Mouse (Mus musculus) hematopoietic multipotent progenitor cell, adult 10-12 weeks (in vitro differentiated cells): ENCODE data around the gene Olfr1174-ps. TPM values are rescaled to one million over a fixed set of nuclear protein-coding genes. Genes with fewer than 3 reads are reported as not detected.

Experiments
- polyA plus RNA-seq: library from polyadenylated mRNA; stranded (reverse); fragments of >175 nt; gene quantifications from 2 replicates; pipeline ENCODE4 v1.2.3, GENCODE M21; 2012; ENCODE audit warnings: low replicate concordance

Gene Olfr1174-ps
- polyA plus RNA-seq, result not detected in 2 replicates

GRCm38 (mm10) chr2:88315035-88315434 lies at the start of gene Olfr1174-ps:
Olfr1174-ps (minus strand) TSS chr2:88315135.

GRCm38 (mm10) chr2:88346392-88346791 lies 31.5 kb upstream of the Olfr1174-ps start, which contains the start of gene Olfr1177-ps:
Olfr1177-ps (minus strand) TSS chr2:88346492.

GRCm38 (mm10) chr2:88336421-88336820 lies 21.5 kb upstream of the Olfr1174-ps start, which contains the start of gene Olfr1176:
Olfr1176 (plus strand) TSS chr2:88336721.

GRCm38 (mm10) chr2:88327115-88327514 lies 12.2 kb upstream of the Olfr1174-ps start, which contains the start of gene Olfr1175-ps:
Olfr1175-ps (minus strand) TSS chr2:88327215.

DNA sequence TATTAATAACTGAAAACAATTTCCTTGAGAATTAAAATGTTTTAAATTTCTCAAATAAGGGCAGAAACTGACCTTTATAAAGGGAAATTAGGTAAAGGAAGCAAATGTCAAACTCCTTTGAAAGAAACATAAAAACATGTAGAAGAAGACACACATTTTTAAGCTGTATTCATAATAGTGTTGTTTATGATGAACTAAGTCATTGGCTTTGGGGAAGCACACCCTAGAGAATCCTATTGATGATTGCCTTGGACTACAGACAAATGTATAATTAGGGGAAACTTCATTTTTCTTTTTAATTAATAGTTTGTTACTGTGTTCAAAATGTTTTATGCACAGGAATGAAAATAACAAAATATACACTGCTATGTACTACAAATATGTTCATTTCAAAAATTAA lies 35.2 kb downstream of the Olfr1174-ps start, which contains the start of gene Olfr1173:
Gene Olfr1173 (minus strand): TSS at position 101 of the 400 bp plus-strand sequence.

Other genes with a start within 250 kb of the Olfr1174-ps start
- gene Olfr1163, start 243.3 kb downstream of the Olfr1174-ps start, polyA plus RNA-seq, result not detected in 2 replicates
- not detected in 2 replicates for gene Olfr1164, start 221.2 kb downstream of the Olfr1174-ps start, polyA plus RNA-seq
- gene Olfr1166, start 186.9 kb downstream of the Olfr1174-ps start, polyA plus RNA-seq, result not detected in 2 replicates
- gene Olfr1167, start 159.9 kb downstream of the Olfr1174-ps start, polyA plus RNA-seq, result not detected in 2 replicates
- not detected in 2 replicates for gene Olfr1168, start 133.3 kb downstream of the Olfr1174-ps start, polyA plus RNA-seq
- not detected in 2 replicates for gene Olfr1170, start 86.8 kb downstream of the Olfr1174-ps start, polyA plus RNA-seq
- gene Olfr1173, start 35.3 kb downstream of the Olfr1174-ps start, polyA plus RNA-seq, result not detected in 2 replicates
- gene Olfr1175-ps, start 12.1 kb upstream of the Olfr1174-ps start, polyA plus RNA-seq, result not detected in 2 replicates
- not detected in 2 replicates for gene Olfr1176, start 21.6 kb upstream of the Olfr1174-ps start, polyA plus RNA-seq
- not detected in 2 replicates for gene Olfr1177-ps, start 31.4 kb upstream of the Olfr1174-ps start, polyA plus RNA-seq
- not detected in 2 replicates for gene Olfr1178, start 71.9 kb upstream of the Olfr1174-ps start, polyA plus RNA-seq
- not detected in 2 replicates for gene Olfr1179, start 91.3 kb upstream of the Olfr1174-ps start, polyA plus RNA-seq
- gene Olfr1180, start 104.0 kb upstream of the Olfr1174-ps start, polyA plus RNA-seq, result not detected in 2 replicates
- gene Olfr1181, start 111.0 kb upstream of the Olfr1174-ps start, polyA plus RNA-seq, result not detected in 2 replicates
- gene Gm13757, start 134.0 kb upstream of the Olfr1174-ps start, polyA plus RNA-seq, result not detected in 2 replicates
- gene Olfr1183, start 139.7 kb upstream of the Olfr1174-ps start, polyA plus RNA-seq, result not detected in 2 replicates
- not detected in 2 replicates for gene Olfr1184, start 168.5 kb upstream of the Olfr1174-ps start, polyA plus RNA-seq
- not detected in 2 replicates for gene Olfr1185-ps1, start 178.2 kb upstream of the Olfr1174-ps start, polyA plus RNA-seq
- gene Olfr1186, start 203.4 kb upstream of the Olfr1174-ps start, polyA plus RNA-seq, result not detected in 2 replicates
- not detected in 2 replicates for gene Olfr1188, start 241.8 kb upstream of the Olfr1174-ps start, polyA plus RNA-seq